Mouse (Mus musculus) hindbrain, embryonic 12.5 days (tissue): ENCODE measurements around the gene Pigf. TPM values are rescaled to one million over a fixed set of nuclear protein-coding genes. Genes with fewer than 3 reads are reported as not detected.

ENCODE experiments used
- ATAC-seq: fragments of 200-750 bp; cut with Nextera tagmentation; 2 replicates; pipeline ENCODE4 v1.8.0; 2017; ENCODE audit warnings: moderate TSS enrichment; ENCODE audit not compliant: low FRiP score
- H3K27ac ChIP-seq: fragments of 300-500 bp; sonication (generic); 2 replicates; pipeline ENCODE4 v1.5.1; 2016; ENCODE audit warnings: mild to moderate bottlenecking
- H3K27me3 ChIP-seq: fragments of 300-500 bp; sonication (generic); 2 replicates; pipeline ENCODE4 v1.6.1; 2016; ENCODE audit warnings: mild to moderate bottlenecking
- H3K36me3 ChIP-seq: fragments of 300-500 bp; sonication (generic); 2 replicates; pipeline ENCODE4 v1.6.1; 2016; ENCODE audit warnings: mild to moderate bottlenecking
- H3K4me1 ChIP-seq: fragments of 300-500 bp; sonication (generic); 2 replicates; pipeline ENCODE4 v1.6.1; 2016
- H3K4me2 ChIP-seq: fragments of 300-500 bp; sonication (generic); replicated peaks from 2 replicates; pipeline ENCODE4 v1.6.1; 2016; ENCODE audit warnings: mild to moderate bottlenecking
- H3K4me3 ChIP-seq: fragments of 300-500 bp; sonication (generic); 2 replicates; pipeline ENCODE4 v1.5.1; 2016; ENCODE audit warnings: mild to moderate bottlenecking
- H3K9ac ChIP-seq: fragments of 300-500 bp; sonication (generic); 2 replicates; pipeline ENCODE4 v1.6.1; 2016; ENCODE audit warnings: mild to moderate bottlenecking, moderate library complexity
- H3K9me3 ChIP-seq: fragments of 300-500 bp; sonication (generic); replicated peaks from 2 replicates; pipeline ENCODE4 v1.6.1; 2016; ENCODE audit warnings: mild to moderate bottlenecking
- WGBS: fragments of 180-500 bp; shearing (Covaris S2); methylation state at CpG from one replicate; pipeline ENCODE4 v1.1.7; 2016; 5-methylcytosine and 5-hydroxymethylcytosine counted together
- polyA plus RNA-seq: library from polyadenylated mRNA; unstranded; fragments of >200 nt; fragmentation: Nextera tagmentation; extraction: Ambion mirVana; gene quantifications from 2 replicates; pipeline ENCODE4 v1.2.1, GENCODE M21; 2016

The Pigf gene
- polyA plus RNA-seq, 1 experiment from 2014 or later, result 32.6 TPM

- Histone ChIP-seq H3K27me3 (no peaks in the 10 kb centered on the region), H3K9me3 (no peaks in the 10 kb centered on the region), H3K9ac (no peak overlapping the region), H3K36me3 (0 out of 2 replicates have a peak, but pooled peaks cover 6% of the 10 kb centered on the region), H3K4me1 (peaks cover 3% of the 10 kb centered on the region; the same call in 1 of the 2 replicates), H3K4me3 (no peak overlapping the region), H3K27ac (no peak overlapping the region), H3K4me2 (no peak overlapping the region)
- ATAC-seq, result no peak
- WGBS, result 95% methylated on average over 2 of the region's 2 CpGs
These were observed 52.1 kb downstream of the Pigf start for GRCm38 (mm10) chr17:86973097-86973496.

- Histone ChIP-seq H3K9me3 (no peaks in the 10 kb centered on the region), H3K4me3 (no peak overlapping the region), H3K4me1 (peaks cover 3% of the 10 kb centered on the region; the same call in 1 of the 2 replicates), H3K9ac (no peak overlapping the region), H3K27me3 (no peaks in the 10 kb centered on the region), H3K27ac (no peak overlapping the region), H3K36me3 (0 out of 2 replicates have a peak, but pooled peaks cover 6% of the 10 kb centered on the region), H3K4me2 (no peak overlapping the region)
- ATAC-seq, result no peak
- 93% methylated on average over 7 of the region's 7 CpGs for WGBS
These were observed 53.3 kb downstream of the Pigf start for GRCm38 (mm10) chr17:86971860-86972259.

GRCm38 (mm10) chr17:86971036-86971435 lies 54.2 kb downstream of the Pigf start:
- no peak for ATAC-seq
- WGBS, result 88% methylated on average over 5 of the region's 5 CpGs

GRCm38 (mm10) chr17:86970026-86970750 lies 55.0 kb downstream of the Pigf start:
- H3K9ac ChIP-seq, result no peak overlapping the region; the same call in 1 of the 2 replicates

More at GRCm38 (mm10) chr17:86971036-86971435, 54.2 kb downstream of the Pigf start:
- H3K36me3 ChIP-seq, result 0 out of 2 replicates have a peak, but pooled peaks cover 4% of the 10 kb centered on the region
- H3K27me3 ChIP-seq, result no peaks in the 10 kb centered on the region
- peak overlapping the region; percentile 17; the same call in 1 of the 2 replicates for H3K27ac ChIP-seq
- no peak overlapping the region for H3K4me3 ChIP-seq
- H3K9ac ChIP-seq, result no peak overlapping the region
- no peaks in the 10 kb centered on the region for H3K9me3 ChIP-seq
- H3K4me2 ChIP-seq, result no peak overlapping the region
- H3K4me1 ChIP-seq, result peaks cover 3% of the 10 kb centered on the region; the same call in 1 of the 2 replicates

GRCm38 (mm10) chr17:86969582-86969981 lies 55.6 kb downstream of the Pigf start:
- Histone ChIP-seq H3K36me3 (no peaks in the 10 kb centered on the region), H3K4me3 (no peak overlapping the region), H3K9ac (no peak overlapping the region), H3K27me3 (no peaks in the 10 kb centered on the region), H3K9me3 (no peaks in the 10 kb centered on the region), H3K4me1 (peaks cover 14% of the 10 kb centered on the region), H3K27ac (no peak overlapping the region), H3K4me2 (no peak overlapping the region)
- ATAC-seq, result no peak
- 60% methylated on average over 5 of the region's 5 CpGs for WGBS

More at GRCm38 (mm10) chr17:86970026-86970750, 55.0 kb downstream of the Pigf start:
- ATAC-seq, result no peak
- H3K27ac ChIP-seq, result no peak overlapping the region
- no peak overlapping the region for H3K4me3 ChIP-seq
- 94% methylated on average over 15 of the region's 15 CpGs for WGBS
- no peak overlapping the region for H3K4me2 ChIP-seq
- no peaks in the 10 kb centered on the region for H3K27me3 ChIP-seq
- no peaks in the 10 kb centered on the region for H3K9me3 ChIP-seq
- H3K4me1 ChIP-seq, result peaks cover 8% of the 10 kb centered on the region
- no peaks in the 10 kb centered on the region for H3K36me3 ChIP-seq

GRCm38 (mm10) chr17:86968581-86968980 lies 56.6 kb downstream of the Pigf start:
- no peak overlapping the region for H3K27ac ChIP-seq
- 92% methylated on average over 5 of the region's 5 CpGs for WGBS
- no peaks in the 10 kb centered on the region for H3K9me3 ChIP-seq
- no peaks in the 10 kb centered on the region for H3K27me3 ChIP-seq
- H3K4me2 ChIP-seq, result no peak overlapping the region
- no peak overlapping the region for H3K9ac ChIP-seq
- no peaks in the 10 kb centered on the region for H3K36me3 ChIP-seq
- no peak for ATAC-seq
- H3K4me1 ChIP-seq, result peaks cover 24% of the 10 kb centered on the region
- no peak overlapping the region for H3K4me3 ChIP-seq

- Histone ChIP-seq H3K9ac (no peak overlapping the region), H3K4me1 (peaks cover 26% of the 10 kb centered on the region), H3K36me3 (no peaks in the 10 kb centered on the region), H3K27ac (no peak overlapping the region), H3K4me2 (no peak overlapping the region), H3K4me3 (no peak overlapping the region), H3K27me3 (no peaks in the 10 kb centered on the region), H3K9me3 (no peaks in the 10 kb centered on the region)
- ATAC-seq, result no peak
- 87% methylated on average over 10 of the region's 10 CpGs for WGBS
These were observed 57.4 kb downstream of the Pigf start for GRCm38 (mm10) chr17:86967536-86968525.

GRCm38 (mm10) chr17:86967048-86967447 lies 58.2 kb downstream of the Pigf start:
- no peak for ATAC-seq
- no peak overlapping the region for H3K4me3 ChIP-seq
- no peaks in the 10 kb centered on the region for H3K36me3 ChIP-seq
- no peak overlapping the region for H3K9ac ChIP-seq
- H3K9me3 ChIP-seq, result no peaks in the 10 kb centered on the region
- H3K4me1 ChIP-seq, result peaks cover 29% of the 10 kb centered on the region
- H3K27ac ChIP-seq, result no peak overlapping the region
- no peaks in the 10 kb centered on the region for H3K27me3 ChIP-seq
- 94% methylated on average over 12 of the region's 12 CpGs for WGBS
- no peak overlapping the region for H3K4me2 ChIP-seq

GRCm38 (mm10) chr17:86966040-86966439 lies 59.2 kb downstream of the Pigf start:
- Histone ChIP-seq H3K4me2 (no peak overlapping the region), H3K9me3 (no peaks in the 10 kb centered on the region), H3K27ac (no peak overlapping the region), H3K27me3 (no peaks in the 10 kb centered on the region), H3K9ac (no peak overlapping the region), H3K36me3 (no peaks in the 10 kb centered on the region), H3K4me1 (peaks cover 34% of the 10 kb centered on the region), H3K4me3 (no peak overlapping the region)
- WGBS, result 78% methylated on average over 10 of the region's 10 CpGs
- ATAC-seq, result no peak

- H3K4me2 ChIP-seq, result peak overlapping the region; percentile 90
- peaks cover 39% of the 10 kb centered on the region for H3K4me1 ChIP-seq
- no peaks in the 10 kb centered on the region for H3K27me3 ChIP-seq
- H3K27ac ChIP-seq, result peak overlapping the region; percentile 52
- no peaks in the 10 kb centered on the region for H3K36me3 ChIP-seq
- 85% methylated on average over 8 of the region's 8 CpGs for WGBS
- no peak for ATAC-seq
- no peaks in the 10 kb centered on the region for H3K9me3 ChIP-seq
- H3K4me3 ChIP-seq, result peak overlapping the region; percentile 86
- H3K9ac ChIP-seq, result peak overlapping the region; percentile 45
These were observed 60.1 kb downstream of the Pigf start for GRCm38 (mm10) chr17:86965121-86965520.

GRCm38 (mm10) chr17:86964502-86964901 lies 60.7 kb downstream of the Pigf start:
- Histone ChIP-seq H3K9me3 (no peaks in the 10 kb centered on the region), H3K36me3 (no peaks in the 10 kb centered on the region), H3K9ac (peak overlapping the region; percentile 45), H3K4me1 (peaks cover 36% of the 10 kb centered on the region), H3K27ac (peak overlapping the region; percentile 91), H3K4me3 (peak overlapping the region; percentile 86), H3K27me3 (no peaks in the 10 kb centered on the region), H3K4me2 (peak overlapping the region; percentile 90)
- 0% methylated on average over 10 of the region's 10 CpGs for WGBS
- ATAC-seq, result peak; percentile 53

- Histone ChIP-seq H3K4me2 (peak overlapping the region; percentile 90), H3K36me3 (no peaks in the 10 kb centered on the region), H3K9ac (peak overlapping the region; percentile 89), H3K9me3 (no peaks in the 10 kb centered on the region), H3K27me3 (no peaks in the 10 kb centered on the region), H3K4me1 (peaks cover 36% of the 10 kb centered on the region), H3K4me3 (peak overlapping the region; percentile 86), H3K27ac (peak overlapping the region; percentile 91; the same call in 1 of the 2 replicates)
- 0 out of 2 replicates have a peak, but pooled peaks have one; percentile 0 for ATAC-seq
- 1% methylated on average over 5 of the region's 6 CpGs for whole genome bisulfite sequencing
These were observed 61.2 kb downstream of the Pigf start for GRCm38 (mm10) chr17:86964041-86964440.
